Mouse (Mus musculus) liver, adult 2 months (tissue): ENCODE results near the gene Vmn2r19.

Source experiments
- CTCF ChIP-seq: fragments of 200-500 bp; IDR thresholded peaks from 2 replicates; pipeline ENCODE4 v1.5.1; 2011; ENCODE audit warnings: low read depth, low read length, control low read depth
- POLR2A ChIP-seq: fragments of 200-500 bp; IDR thresholded peaks from 2 replicates; pipeline ENCODE4 v1.6.1; 2011; ENCODE audit warnings: low read length, control low read depth; ENCODE audit not compliant: insufficient read depth; ENCODE audit errors: extremely low read depth

- no peak for TF ChIP-seq CTCF
- no peak for TF ChIP-seq POLR2A
These were observed 15.3 kb upstream of the Vmn2r19 start for GRCm38 (mm10) chr6:123292751-123293400.
